Mouse (Mus musculus): ENCODE measurements at regions not wholly inside any gene's neighbourhood (a gene's known extent, or its start where the extent isn't known, plus 50 kb on each side); places are given as distances from the start of the nearest gene placed in this dataset.

GRCm38 (mm10) chr1:190269181-190269580 is 98.7 kb upstream of the Prox1 start:
- TF ChIP-seq GATA1 (IDR thresholded peaks at IDR 0.05; ENCODE audit: low read length) (no peak), TAL1 (IDR thresholded peaks at IDR 0.05; ENCODE audit: low read length) (no peak)

Measured in erythroblast, embryonic 14.5 days (primary cell).